Mouse (Mus musculus) gastrocnemius, adult 18-20 months (tissue): ENCODE measurements at regions not wholly inside any gene's neighbourhood (a gene's known extent, or its start where the extent isn't known, plus 50 kb on each side); places are given as distances from the start of the nearest gene placed in this dataset. TPM values are rescaled to one million over a fixed set of nuclear protein-coding genes. Genes with fewer than 3 reads are reported as not detected.

Experiments
- DNase-seq: peaks from one replicate; pipeline ENCODE4 v3.0.0; 2021; ENCODE audit warnings: low spot score
- microRNA-seq: library from miRNA; unstranded; fragments of <30 nt; microRNA quantifications from one replicate; pipeline ENCODE4 v1.2.0, GENCODE M21; 2021

DNA sequence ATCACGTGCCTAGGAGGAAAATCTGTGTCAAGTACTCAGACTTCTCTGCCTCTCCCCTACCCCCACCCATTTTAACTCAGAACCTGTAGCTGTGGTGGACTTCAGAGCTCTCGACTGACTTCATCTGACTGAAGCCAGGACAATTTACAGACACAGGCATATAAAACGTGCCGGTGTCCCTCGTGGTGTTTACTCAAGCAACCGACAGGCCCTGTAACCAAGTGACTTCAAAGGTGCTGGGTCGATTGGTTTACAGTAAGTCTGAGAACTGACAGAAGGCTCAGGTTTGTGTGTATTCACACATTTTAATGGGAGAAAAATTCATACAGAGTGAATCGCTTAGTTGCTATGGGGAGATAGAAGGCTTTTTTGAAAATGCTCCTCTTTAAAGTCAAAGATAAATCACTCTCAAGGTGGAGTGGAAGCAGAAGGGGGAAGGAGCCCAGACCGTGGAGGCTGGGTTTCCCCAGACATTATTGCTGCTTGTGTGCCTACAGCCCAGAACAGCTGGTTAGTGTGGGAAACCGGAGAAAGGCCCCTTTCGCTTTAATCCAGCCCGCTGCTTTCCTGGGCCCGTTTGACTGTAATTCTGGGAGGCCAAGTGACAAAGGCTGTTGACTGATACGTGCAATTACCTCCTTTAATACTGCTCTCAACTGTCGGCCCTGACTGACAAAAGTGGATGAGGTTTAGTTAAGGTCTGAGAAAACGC, 218.6 kb downstream of the Sox2 start:
- DNase-seq: no peak

DNA sequence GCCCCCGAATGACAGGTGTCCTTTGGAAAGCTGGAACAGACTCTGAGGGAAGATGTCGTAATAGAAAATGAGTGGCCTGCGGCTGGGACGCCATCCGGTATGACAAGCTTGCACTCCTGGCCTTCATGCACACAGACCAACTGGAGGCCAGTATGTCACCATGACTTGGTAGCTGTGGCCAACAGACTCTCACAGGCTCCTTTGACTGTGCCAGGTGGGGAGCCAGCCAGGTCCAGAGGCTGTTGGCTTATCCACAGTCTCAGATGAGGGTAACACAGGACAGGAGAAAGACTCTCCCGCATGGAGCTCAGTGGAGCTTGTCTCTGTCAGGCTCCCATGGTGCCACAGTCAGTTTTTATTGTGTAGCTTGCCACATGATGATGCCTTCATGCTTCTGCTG, 219.7 kb downstream of the Sox2 start:
- no peak for DNase-seq

DNA sequence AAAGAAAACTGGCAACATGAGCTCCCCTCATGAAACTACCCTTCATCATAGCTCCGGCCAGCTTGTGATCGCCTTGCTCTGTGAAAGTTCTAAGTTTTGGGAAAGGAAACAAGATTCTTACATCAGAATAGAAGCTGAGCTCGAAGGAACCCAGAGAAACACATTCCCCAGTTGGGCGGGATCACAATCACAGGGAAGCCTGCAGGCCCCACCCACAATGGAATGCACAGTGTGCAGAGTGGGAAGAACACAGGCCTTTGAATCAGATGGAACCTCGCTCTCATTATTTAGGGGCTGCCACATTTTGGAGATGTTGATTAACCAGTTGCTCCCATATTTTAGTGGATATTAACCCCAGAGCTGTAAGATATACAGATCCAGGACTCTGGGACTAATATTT, 234.9 kb downstream of the Sox2 start:
- peak; percentile 13 for DNase-seq

GRCm38 (mm10) chr3:34893381-34893780, 243.2 kb downstream of the Sox2 start:
- no peak for DNase-seq

DNA sequence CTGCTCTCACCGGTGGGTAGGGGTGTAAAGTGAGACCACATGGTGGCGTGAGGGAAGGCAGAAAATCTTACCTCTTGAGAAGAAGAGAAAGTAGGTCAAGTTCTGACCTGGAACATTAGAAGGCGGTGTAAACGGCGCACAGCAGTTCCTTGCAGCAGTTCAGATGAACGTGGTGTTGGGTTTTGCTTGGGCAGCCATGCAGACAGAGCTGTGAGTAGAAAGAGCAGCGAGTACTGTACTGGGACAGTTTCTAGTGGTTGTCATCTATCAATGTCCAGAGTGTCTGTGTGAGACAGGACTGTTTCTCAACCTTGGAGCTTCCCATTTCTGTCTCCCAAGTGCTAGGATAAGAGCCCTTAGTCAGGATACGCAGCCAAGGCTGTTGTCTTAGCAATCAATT, 252.9 kb downstream of the Sox2 start:
- DNase-seq: no peak

GRCm38 (mm10) chr3:34908489-34908888, 258.3 kb downstream of the Sox2 start:
- no peak for DNase-seq

DNA sequence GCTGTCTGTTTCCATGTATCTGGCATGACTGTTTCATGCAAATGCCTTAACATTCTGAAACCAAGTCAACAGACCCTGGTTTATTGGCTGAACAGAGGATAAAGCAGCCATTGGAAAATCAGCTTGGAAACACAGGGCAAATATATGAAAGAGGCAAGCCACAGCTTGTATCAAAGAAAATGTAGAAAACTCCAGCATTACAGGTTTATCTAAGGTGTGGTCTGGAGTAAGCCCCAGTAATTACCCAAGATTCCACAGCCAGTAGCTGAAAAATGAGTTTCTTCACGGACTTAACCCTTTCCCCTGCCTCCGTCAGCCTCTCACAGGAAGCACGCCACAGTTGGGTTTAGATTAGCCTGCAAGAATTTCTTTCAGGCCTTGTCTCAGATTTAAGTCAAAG, 259.1 kb downstream of the Sox2 start:
- DNase-seq: no peak

- DNase-seq: no peak
Measured at GRCm38 (mm10) chr3:34918326-34918932, 268.2 kb downstream of the Sox2 start.

GRCm38 (mm10) chr3:34920497-34920896, 270.3 kb downstream of the Sox2 start:
- no peak for DNase-seq

- DNase-seq: no peak
Measured at GRCm38 (mm10) chr3:34949867-34950266, 299.7 kb downstream of the Sox2 start.

- no peak for DNase-seq
Measured at GRCm38 (mm10) chr3:34956183-34956582, 306.0 kb downstream of the Sox2 start.

- no peak for DNase-seq
Measured at GRCm38 (mm10) chr3:34959044-34959521, 308.9 kb downstream of the Sox2 start.

DNA sequence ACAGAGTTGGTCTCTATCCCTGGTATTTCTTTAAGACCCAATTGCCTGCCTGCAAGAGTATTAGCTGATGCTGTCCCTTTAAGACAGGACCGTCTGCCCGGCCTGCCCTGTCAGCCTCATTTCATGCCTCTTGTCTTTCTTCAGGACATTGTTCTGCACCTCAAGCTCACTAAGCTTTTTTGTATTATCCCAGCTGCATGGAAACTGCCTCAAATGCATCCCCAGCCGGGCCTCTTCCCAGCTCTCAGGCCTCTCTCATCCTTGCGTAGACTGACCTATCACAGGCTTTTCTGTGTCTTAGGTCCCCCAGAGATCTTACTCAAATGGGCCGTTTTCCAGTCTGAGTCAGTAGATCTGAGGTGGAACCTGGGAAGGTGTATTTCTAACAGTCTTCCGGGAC, 316.2 kb downstream of the Sox2 start:
- no peak for DNase-seq

GRCm38 (mm10) chr3:34967911-34968310, 317.7 kb downstream of the Sox2 start:
- no peak for DNase-seq

GRCm38 (mm10) chr3:34971536-34971935, 321.3 kb downstream of the Sox2 start:
- no peak for DNase-seq

- no peak for DNase-seq
Measured at GRCm38 (mm10) chr3:34974371-34974770, 324.2 kb downstream of the Sox2 start.

Small RNAs in the stretch of these regions (microRNA-seq; reads per million reads assigned to microRNA genes)
- not detected for gene Mir6378
